Mouse (Mus musculus) common myeloid progenitor, adult 5-6 weeks (primary cell): ENCODE data around the gene Farsb. TPM values are rescaled to one million over a fixed set of nuclear protein-coding genes. Genes with fewer than 3 reads are reported as not detected.
"Not testable (repeated sequence)": the region's sequence is repeated elsewhere in the genome, so short reads cannot be mapped to it uniquely, and the experiment has no call there.

Experiments used
- ATAC-seq: replicated peaks from 2 replicates; pipeline ENCODE4 v1.8.0; 2016; ENCODE audit warnings: low read depth, mild to moderate bottlenecking, moderate TSS enrichment, inconsistent platforms; ENCODE audit not compliant: poor library complexity, severe bottlenecking
- total RNA-seq: library from RNA; stranded (forward); fragments of 200-1000, 187-1606 nt; gene quantifications from 2 replicates; pipeline ENCODE4 v1.2.3, GENCODE M21; 2017

The Farsb gene
- 66.5 and 79.5 TPM in 2 replicates for total RNA-seq

- ATAC-seq, result peak; percentile 88
Measured at GRCm38 (mm10) chr1:78488752-78489492, at the start of gene Farsb. Gene Farsb, minus strand, starts transcription at chr1:78488897.

DNA sequence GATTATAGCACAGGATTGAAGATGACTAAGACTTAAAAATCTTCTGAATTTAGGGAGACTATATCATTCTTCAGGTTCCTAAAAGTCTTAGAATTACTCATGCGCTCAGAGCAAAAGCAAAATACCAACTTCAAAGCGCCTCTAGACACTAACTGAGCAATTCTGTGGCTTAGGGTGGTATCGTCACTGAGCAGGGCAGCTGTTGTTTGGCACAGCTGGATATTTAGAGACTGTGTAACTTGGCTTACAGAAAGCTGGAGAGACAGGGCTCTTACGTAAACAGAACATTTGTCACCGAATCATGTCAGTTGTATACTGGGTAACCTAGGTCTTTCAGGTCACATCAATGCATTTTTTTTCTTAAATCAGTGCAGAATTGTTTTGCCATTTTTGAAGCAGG lies 49.7 kb upstream of the Farsb start:
- ATAC-seq, result no peak

DNA sequence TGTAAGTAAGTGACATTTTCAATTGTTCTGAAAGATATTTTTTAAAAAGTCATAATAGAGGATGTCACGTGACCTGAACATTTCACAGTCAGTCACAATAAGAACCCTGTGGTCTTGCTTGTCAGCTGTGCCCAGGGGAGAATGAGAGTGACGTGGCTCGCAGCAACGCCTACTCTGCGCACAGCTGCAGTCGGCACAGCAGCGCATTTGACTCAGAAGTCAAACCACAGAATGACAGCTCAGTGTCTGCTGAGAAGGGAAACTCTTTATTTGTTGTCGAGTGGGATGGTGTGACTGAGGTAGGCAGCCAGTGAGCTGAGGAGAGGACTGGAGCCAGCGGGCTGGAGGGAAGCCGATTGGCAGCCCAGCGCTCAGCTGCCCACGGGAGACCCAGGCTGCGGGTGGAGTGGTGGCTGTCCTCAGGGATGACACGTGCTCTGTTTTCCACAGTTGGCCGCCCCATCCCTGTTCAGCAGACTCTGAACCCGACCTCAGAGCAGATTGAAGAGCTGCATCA lies 48.9 kb upstream of the Farsb start:
- ATAC-seq, result peak; percentile 96

DNA sequence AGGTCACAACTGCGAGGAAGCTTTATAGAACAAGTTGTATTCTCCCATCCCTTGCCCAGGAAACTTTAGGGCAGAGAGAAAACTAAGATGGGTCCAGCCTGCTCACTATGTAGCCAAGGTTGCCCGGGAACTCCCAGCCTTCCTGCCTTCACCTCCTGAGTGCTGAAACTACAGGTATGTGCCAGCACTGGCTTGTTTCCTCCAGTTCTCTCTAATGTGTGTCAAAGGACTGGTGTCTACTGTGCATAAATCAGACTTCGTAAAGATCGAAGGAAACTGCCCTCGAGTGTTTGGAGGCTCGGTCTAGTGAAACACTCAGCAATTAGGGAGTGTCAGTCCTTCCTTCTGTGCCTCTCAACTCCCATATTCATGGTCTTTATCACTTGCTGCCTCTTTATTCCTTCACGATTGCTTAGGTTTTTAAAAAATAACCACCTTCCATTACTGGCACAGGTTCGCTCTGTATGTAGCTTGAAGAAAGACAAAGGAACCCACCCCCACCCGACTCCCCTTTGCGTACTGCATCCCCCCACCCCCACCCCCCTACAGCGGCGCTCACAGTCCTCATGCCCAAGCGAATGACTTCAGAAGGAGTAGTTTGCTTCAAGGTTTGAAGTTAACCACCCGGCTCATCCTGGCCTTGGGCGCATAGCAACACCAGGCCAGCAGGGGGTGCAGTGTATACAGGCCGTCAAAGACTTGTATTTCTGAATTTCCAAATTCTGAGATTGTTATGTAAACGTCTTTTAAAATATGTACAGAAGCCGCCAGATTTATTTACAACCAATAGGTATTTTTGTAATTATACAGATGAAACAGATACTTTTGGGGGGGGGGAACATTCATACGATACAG lies 47.8 kb upstream of the Farsb start:
- ATAC-seq, result peak; percentile 64

DNA sequence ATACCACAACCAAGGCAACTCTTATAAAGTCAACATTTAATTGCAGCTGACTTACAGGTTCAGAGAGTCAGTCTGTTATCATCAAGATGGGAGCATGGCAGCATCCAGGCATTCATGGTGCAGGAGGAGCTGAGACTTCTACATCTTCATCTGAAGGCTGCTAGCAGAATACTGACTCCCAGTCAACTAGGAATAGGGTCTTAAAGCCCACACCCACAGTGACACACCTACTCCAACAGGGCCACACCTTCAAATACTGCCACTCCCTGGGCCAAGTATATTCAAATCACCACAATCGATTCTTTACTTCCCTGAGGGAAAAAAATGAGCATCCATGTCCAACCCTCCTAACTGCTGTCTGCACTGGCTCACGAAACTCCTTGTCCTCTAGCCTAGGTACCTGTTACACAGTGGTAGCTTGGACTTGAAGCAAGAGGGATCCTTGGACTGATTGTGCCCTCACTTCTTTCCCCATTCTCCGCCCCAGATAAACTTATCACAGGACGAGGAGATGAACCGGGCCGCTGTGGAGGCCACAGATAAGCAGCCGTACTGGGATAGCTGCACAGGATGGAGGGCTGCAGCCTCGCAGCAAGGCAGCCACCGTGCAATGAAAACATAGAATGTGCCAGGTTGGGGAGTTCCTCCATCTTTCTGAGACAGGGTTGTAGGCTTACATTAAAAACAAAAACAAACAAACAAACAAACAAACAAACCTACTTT lies 45.9 kb upstream of the Farsb start:
- no peak for ATAC-seq

DNA sequence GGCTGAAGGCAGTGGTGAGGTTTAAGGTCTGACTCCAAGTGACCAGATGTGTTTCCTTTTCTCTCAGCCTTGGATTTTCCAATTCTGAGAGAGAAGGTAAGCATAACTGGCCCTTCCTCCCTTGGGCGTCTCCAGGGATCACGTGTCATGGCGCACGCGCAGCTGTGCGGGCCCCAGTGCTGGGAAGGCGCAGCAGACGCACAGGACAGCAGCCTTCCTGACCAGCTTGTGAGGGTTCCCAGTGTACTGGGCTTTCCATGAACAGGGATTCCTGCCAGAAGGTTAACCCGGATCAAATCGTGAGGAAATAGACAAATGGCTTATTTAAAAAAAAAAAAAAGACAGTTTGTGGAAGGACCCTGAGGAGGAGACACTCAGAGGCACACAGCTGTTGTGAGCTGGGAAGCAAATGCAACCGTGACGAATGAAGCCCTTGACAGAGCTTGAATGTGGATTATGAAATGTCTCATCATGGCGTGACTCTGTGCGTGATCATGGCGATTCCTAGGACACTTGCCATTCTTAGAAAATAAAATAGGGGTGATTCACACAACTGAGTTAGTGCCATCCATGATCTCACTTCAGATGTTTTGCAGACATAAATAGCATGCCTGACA lies 43.6 kb upstream of the Farsb start:
- ATAC-seq, result no peak

GRCm38 (mm10) chr1:78530500-78531215 lies 42.0 kb upstream of the Farsb start:
- no peak for ATAC-seq

DNA sequence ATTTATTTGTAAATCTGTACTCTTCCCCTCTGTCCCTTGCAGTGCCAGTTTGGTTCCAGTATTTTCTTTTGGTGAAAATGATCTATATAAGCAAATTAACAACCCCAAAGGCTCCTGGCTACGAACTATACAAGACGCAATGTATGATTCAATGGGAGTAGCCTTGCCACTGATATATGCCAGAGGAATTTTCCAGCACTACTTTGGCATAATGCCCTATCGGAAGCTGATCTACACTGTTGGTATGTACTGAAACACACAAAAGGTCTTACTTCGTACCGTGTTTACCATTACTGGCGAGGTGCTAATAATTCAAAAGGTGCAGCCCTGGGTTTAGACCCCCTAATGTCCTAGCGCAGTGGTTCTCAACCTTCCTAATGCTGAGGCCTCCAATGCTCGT lies 40.3 kb upstream of the Farsb start:
- no peak for ATAC-seq

- no peak for ATAC-seq
Measured at GRCm38 (mm10) chr1:78528356-78528755, 39.7 kb upstream of the Farsb start.

GRCm38 (mm10) chr1:78525189-78525886 lies 36.6 kb upstream of the Farsb start:
- peak; percentile 98 for ATAC-seq

GRCm38 (mm10) chr1:78518907-78519306 lies 30.2 kb upstream of the Farsb start:
- no peak for ATAC-seq

DNA sequence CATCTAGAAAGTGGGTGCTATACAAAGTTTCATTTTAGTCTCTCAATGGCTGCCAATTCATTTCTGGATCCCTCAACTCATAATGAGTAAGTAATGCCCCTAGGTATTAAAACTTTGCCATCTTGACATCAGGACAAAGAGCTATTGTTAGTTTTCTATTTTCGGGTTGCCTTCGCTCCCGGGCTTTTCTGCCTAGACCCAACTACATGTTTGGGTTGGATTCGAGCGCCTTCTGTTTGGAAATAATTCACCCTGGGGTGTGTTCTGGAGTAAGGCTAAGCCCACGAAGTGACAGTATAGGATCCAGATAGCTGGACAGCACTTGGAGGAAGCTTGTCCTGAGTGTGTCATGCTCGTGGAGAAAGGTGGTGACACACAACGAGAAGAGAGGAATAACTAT lies 24.1 kb upstream of the Farsb start:
- ATAC-seq, result no peak

GRCm38 (mm10) chr1:78511621-78512160 lies 23.0 kb upstream of the Farsb start, which contains the start of gene BC035947:
Gene BC035947, minus strand, starts transcription at chr1:78512158.
- ATAC-seq, result peak; percentile 63

GRCm38 (mm10) chr1:78510862-78511261 lies 22.2 kb upstream of the Farsb start, which contains the start of gene Mogat1:
Gene Mogat1, plus strand, starts transcription at chr1:78510991.
- no peak for ATAC-seq

- no peak for ATAC-seq
Measured at GRCm38 (mm10) chr1:78507137-78507536, 18.4 kb upstream of the Farsb start.

- no peak for ATAC-seq
Measured at GRCm38 (mm10) chr1:78502527-78502926, 13.8 kb upstream of the Farsb start.

DNA sequence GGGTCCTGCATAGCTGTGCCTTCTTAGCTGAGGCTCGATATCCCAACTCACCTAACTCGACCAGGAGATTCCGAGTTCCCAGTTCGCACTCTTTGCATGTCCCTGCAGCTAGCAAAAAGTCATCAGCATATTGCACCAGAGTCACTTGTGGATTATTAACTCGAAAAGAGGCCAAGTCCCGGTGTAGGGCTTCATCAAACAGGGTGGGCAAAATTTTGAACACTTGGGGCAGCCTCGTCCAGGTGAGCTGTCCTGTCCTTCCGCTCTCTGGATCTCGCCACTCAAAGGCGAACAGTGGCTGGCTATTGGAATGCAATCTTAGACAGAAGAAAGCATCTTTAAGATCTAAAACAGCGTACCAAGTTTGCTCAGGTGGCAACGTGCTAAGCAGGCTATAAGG lies 13.2 kb upstream of the Farsb start:
- ATAC-seq, result not testable (repeated sequence)

GRCm38 (mm10) chr1:78501036-78501435 lies 12.3 kb upstream of the Farsb start:
- no peak for ATAC-seq
